Mouse (Mus musculus) olfactory bulb, adult 2 months (tissue): ENCODE data around the gene Gli3. TPM values are rescaled to one million over a fixed set of nuclear protein-coding genes. Genes with fewer than 3 reads are reported as not detected.
A peak's percentile ranks its signal among the peaks of the same experiment; 100 is the strongest.

Source experiments
- H3K27ac ChIP-seq: fragments of 200-500 bp; 2 replicates; pipeline ENCODE4 v1.5.1; 2012; ENCODE audit warnings: low read depth, low read length; ENCODE audit not compliant: insufficient read depth
- H3K4me1 ChIP-seq: fragments of 200-500 bp; 2 replicates; pipeline ENCODE4 v1.6.1; 2012; ENCODE audit warnings: low read length; ENCODE audit not compliant: control insufficient read depth, insufficient read depth
- H3K4me3 ChIP-seq: fragments of 200-500 bp; 2 replicates; pipeline ENCODE4 v1.5.1; 2012; ENCODE audit warnings: mild to moderate bottlenecking, low read depth, low read length, moderate library complexity; ENCODE audit not compliant: insufficient read depth
- CTCF ChIP-seq: fragments of 200-500 bp; IDR thresholded peaks from 2 replicates; pipeline ENCODE4 v1.5.1; 2012; ENCODE audit warnings: low read depth, mild to moderate bottlenecking, low read length, moderate library complexity; ENCODE audit not compliant: insufficient read depth
- POLR2A ChIP-seq: fragments of 200-500 bp; IDR thresholded peaks from 2 replicates; pipeline ENCODE4 v1.6.1; 2012; ENCODE audit warnings: mild to moderate bottlenecking, low read depth, low read length, moderate library complexity; ENCODE audit not compliant: insufficient read depth
- WGBS: fragments of 180-500 bp; shearing (Covaris S2); methylation state at CpG from one replicate; pipeline ENCODE4 v1.1.7; 2018; 5-methylcytosine and 5-hydroxymethylcytosine counted together
- polyA plus RNA-seq: library from polyadenylated mRNA; stranded (reverse); fragments of >200 nt; gene quantifications from 2 replicates; pipeline ENCODE4 v1.2.4, GENCODE M21; 2012; ENCODE audit warnings: low replicate concordance; ENCODE audit not compliant: missing spikeins, insufficient read depth, insufficient read length

The Gli3 gene
- polyA plus RNA-seq, 1 experiment, result not detected

DNA sequence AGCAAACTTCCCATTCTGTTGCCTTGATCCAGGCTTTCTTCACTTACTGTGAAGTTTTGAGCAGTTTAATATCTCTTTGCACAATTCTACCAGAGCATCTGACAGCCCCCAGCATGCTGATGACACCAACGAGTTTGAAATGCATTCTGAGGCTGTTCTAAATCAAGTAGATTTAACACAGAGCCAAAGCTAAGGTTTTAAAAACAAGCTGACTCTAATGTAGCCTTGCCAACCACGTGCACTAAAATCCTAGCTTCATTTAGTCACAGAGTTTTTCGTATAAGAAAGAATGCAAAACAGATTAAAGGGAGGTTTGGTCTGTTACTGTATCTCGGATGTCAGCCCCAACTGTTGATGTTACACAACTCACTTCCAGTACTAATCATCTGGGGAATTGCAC, 279.7 kb downstream of the Gli3 start:
- no peaks in the 10 kb centered on the region for H3K4me1 ChIP-seq
- 36% methylated on average over 4 of the region's 4 CpGs for WGBS
- no peak for TF ChIP-seq CTCF

DNA sequence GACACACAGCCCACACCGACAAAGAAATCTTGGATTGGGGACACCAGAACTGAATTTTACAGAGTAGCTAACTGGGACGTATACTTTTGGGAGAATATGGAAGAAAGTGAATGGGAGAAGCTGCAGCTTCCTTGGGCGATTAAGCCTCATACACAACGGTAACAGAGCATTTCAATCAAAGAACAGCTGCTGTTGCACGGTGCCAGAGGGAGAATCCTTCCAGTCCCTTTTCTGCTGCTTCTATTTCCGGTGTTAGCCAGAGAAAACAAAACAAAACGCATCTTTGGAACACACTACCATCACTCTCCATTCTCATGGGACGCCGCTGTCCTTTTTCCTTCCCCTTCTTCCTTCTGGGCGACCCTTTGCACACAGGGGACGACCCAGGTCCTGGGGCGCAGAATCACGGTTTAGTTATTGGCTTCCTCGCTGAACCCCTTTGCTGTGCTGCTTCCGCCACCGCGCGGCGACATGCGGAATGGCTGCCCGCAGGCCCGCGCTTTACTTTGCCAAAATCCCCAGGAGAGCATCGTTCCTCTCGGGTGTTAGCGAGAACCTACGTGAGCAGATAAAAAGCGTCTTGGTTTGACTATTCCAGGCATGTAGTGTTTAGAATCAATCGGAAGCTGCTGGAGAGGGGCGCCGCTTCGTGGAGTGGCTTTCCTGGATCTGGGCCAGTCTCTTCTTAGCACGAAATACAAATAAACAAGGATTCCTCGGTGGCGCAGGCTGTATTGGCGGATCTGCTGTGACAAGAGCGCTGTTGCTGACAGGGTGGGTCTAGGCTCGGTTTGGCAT, 296.0 kb downstream of the Gli3 start:
- WGBS, result 3% methylated on average over 38 of the region's 38 CpGs
- Histone ChIP-seq H3K4me1 (peaks cover 8% of the 10 kb centered on the region), H3K27ac (peak overlapping the region; percentile 56), H3K4me3 (peak overlapping the region; percentile 42)
- TF ChIP-seq CTCF (peak; percentile 97), POLR2A (no peak)

More for the DNA sequence above, 279.7 kb downstream of the Gli3 start:
- Histone ChIP-seq H3K27ac (no peak overlapping the region), H3K4me3 (no peak overlapping the region)

DNA sequence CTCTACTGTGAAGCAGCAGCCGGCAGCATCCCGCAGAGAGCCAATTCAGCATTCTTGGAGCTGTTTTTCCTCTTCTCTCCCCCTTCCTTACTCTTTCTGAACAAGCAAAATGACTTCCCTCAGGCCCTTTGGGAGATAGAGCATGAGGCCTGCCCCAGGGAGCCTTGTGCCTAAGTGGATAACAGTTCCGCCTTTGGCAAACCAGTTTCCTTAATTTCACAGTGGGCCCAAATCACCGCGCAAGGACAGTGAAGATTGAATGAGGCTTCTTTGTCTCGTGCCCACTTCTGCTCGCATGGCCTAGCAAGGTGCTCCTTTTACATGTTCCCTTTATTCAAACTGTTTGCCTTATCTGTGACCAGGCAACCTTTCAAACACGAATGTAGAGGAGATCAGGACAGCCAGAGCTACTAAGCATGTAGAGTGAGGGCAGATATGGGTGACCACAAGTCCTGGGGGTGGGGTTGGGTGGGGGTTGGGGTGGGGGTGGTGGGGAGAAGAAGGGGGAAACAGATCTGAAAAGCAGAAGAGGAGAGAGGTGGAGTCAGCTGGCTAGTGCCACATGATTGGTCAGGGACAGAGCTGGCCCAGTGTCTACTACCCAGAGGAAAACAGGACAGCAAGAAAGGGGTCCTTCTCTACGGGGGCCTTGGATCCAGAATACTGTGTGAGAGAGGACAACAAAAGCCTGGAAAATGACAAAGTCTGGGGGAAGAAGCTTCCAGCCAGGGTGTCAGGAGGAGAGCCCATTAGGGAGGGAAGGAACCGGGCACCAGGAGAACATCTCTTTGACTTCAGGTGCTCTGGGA, 296.8 kb downstream of the Gli3 start:
- H3K4me1 ChIP-seq, result peaks cover 8% of the 10 kb centered on the region
- 25% methylated on average over 10 of the region's 10 CpGs for WGBS
- H3K4me3 ChIP-seq, result peak overlapping the region; percentile 40
- TF ChIP-seq POLR2A (no peak), CTCF (no peak)
- H3K27ac ChIP-seq, result peak overlapping the region; percentile 47

DNA sequence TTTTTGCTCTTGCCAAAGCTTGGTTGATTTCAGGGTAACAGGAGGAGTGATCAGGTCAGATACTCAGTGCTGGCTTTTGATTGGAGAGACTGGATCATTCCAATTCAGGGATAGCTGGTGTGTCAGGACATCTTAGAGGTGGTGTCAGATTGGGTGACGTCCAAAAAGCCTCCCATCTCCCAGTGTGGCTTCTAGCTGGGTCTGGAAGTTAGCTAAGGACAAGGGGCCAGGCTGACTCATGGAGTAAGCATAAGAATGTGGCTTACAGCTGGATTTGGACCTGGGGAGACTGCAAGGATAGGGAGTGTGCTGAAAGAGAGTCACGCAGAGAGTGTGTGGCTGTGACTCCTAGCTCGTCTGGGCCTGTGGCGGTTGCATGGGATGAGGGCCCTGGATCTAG, 299.3 kb downstream of the Gli3 start:
- TF ChIP-seq POLR2A (no peak), CTCF (no peak)
- Histone ChIP-seq H3K27ac (no peak overlapping the region), H3K4me1 (peaks cover 8% of the 10 kb centered on the region), H3K4me3 (no peak overlapping the region)
- 96% methylated on average over 4 of the region's 4 CpGs for WGBS

- no peak for TF ChIP-seq CTCF
- TF ChIP-seq POLR2A, result no peak
- Histone ChIP-seq H3K27ac (no peak overlapping the region), H3K4me3 (no peak overlapping the region), H3K4me1 (peaks cover 8% of the 10 kb centered on the region)
- 32% methylated on average over 6 of the region's 6 CpGs for WGBS
Observed at GRCm38 (mm10) chr13:15762901-15763417, 299.9 kb downstream of the Gli3 start.

- Histone ChIP-seq H3K4me3 (no peak overlapping the region), H3K4me1 (peaks cover 4% of the 10 kb centered on the region; the same call in 1 of the 2 replicates), H3K27ac (no peak overlapping the region)
- 43% methylated on average over 6 of the region's 6 CpGs for WGBS
- no peak for TF ChIP-seq POLR2A
- TF ChIP-seq CTCF, result no peak
Observed at GRCm38 (mm10) chr13:15777624-15778023, 314.6 kb downstream of the Gli3 start.
